Mouse (Mus musculus): ENCODE data around the gene Arap1. TPM values are rescaled to one million over a fixed set of nuclear protein-coding genes. Genes with fewer than 3 reads are reported as not detected.

The Arap1 gene
- polyA plus RNA-seq, 1 experiment: 148 TPM

GRCm38 (mm10) chr7:101450422-101451401 lies 102.8 kb downstream of the Arap1 start:
- TF ChIP-seq FLI1 (IDR thresholded peaks at IDR 0.05; ENCODE audit: low read length) (no peak), GATA1 (IDR thresholded peaks at IDR 0.05; ENCODE audit: borderline replicate concordance, low read length) (no peak)
- Histone ChIP-seq H3K4me3 (replicated peaks) (peak overlapping the region; percentile 92), H3K27me3 (replicated peaks) (peaks cover 92% of the 10 kb centered on the region), H3K36me3 (replicated peaks; ENCODE audit: low read length) (no peaks in the 10 kb centered on the region), H3K9me3 (no peaks in the 10 kb centered on the region), H3K4me1 (peaks cover 48% of the 10 kb centered on the region)

GRCm38 (mm10) chr7:101452669-101453068 lies 104.8 kb downstream of the Arap1 start:
- no peak for TF ChIP-seq FLI1 (IDR thresholded peaks at IDR 0.05; ENCODE audit: low read length)
- TF ChIP-seq GATA1 (IDR thresholded peaks at IDR 0.05; ENCODE audit: borderline replicate concordance, low read length): no peak
- no peaks in the 10 kb centered on the region for H3K36me3 ChIP-seq (replicated peaks; ENCODE audit: low read length)
- no peaks in the 10 kb centered on the region for H3K9me3 ChIP-seq
- peak overlapping the region; percentile 64 for H3K4me3 ChIP-seq (replicated peaks)
- peaks cover 91% of the 10 kb centered on the region for H3K27me3 ChIP-seq (replicated peaks)
- peaks cover 68% of the 10 kb centered on the region for H3K4me1 ChIP-seq

GRCm38 (mm10) chr7:101453296-101453695 lies 105.4 kb downstream of the Arap1 start:
- H3K4me1 ChIP-seq: peaks cover 74% of the 10 kb centered on the region
- H3K27me3 ChIP-seq (replicated peaks): peaks cover 91% of the 10 kb centered on the region
- TF ChIP-seq GATA1 (IDR thresholded peaks at IDR 0.05; ENCODE audit: borderline replicate concordance, low read length) (no peak), FLI1 (IDR thresholded peaks at IDR 0.05; ENCODE audit: low read length) (no peak)
- H3K9me3 ChIP-seq: no peaks in the 10 kb centered on the region
- H3K4me3 ChIP-seq (replicated peaks): no peak overlapping the region
- H3K36me3 ChIP-seq (replicated peaks; ENCODE audit: low read length): no peaks in the 10 kb centered on the region

- Histone ChIP-seq H3K36me3 (replicated peaks; ENCODE audit: low read length) (no peaks in the 10 kb centered on the region), H3K9me3 (no peaks in the 10 kb centered on the region), H3K4me1 (peaks cover 74% of the 10 kb centered on the region), H3K4me3 (replicated peaks) (no peak overlapping the region), H3K27me3 (replicated peaks) (peaks cover 91% of the 10 kb centered on the region)
- no peak for TF ChIP-seq FLI1 (IDR thresholded peaks at IDR 0.05; ENCODE audit: low read length)
- TF ChIP-seq GATA1 (IDR thresholded peaks at IDR 0.05; ENCODE audit: borderline replicate concordance, low read length): no peak
These were observed 105.9 kb downstream of the Arap1 start for GRCm38 (mm10) chr7:101453725-101454124.

GRCm38 (mm10) chr7:101454479-101454878 lies 106.6 kb downstream of the Arap1 start:
- TF ChIP-seq GATA1 (IDR thresholded peaks at IDR 0.05; ENCODE audit: borderline replicate concordance, low read length) (no peak), FLI1 (IDR thresholded peaks at IDR 0.05; ENCODE audit: low read length) (no peak)
- H3K9me3 ChIP-seq: no peaks in the 10 kb centered on the region
- H3K27me3 ChIP-seq (replicated peaks): peaks cover 97% of the 10 kb centered on the region
- no peaks in the 10 kb centered on the region for H3K36me3 ChIP-seq (replicated peaks; ENCODE audit: low read length)
- no peak overlapping the region for H3K4me3 ChIP-seq (replicated peaks)
- peaks cover 80% of the 10 kb centered on the region for H3K4me1 ChIP-seq

GRCm38 (mm10) chr7:101455141-101455540 lies 107.3 kb downstream of the Arap1 start:
- Histone ChIP-seq H3K36me3 (replicated peaks; ENCODE audit: low read length) (no peaks in the 10 kb centered on the region), H3K4me3 (replicated peaks) (no peak overlapping the region), H3K4me1 (peaks cover 86% of the 10 kb centered on the region), H3K9me3 (no peaks in the 10 kb centered on the region), H3K27me3 (replicated peaks) (peaks cover 97% of the 10 kb centered on the region)
- TF ChIP-seq GATA1 (IDR thresholded peaks at IDR 0.05; ENCODE audit: borderline replicate concordance, low read length) (no peak), FLI1 (IDR thresholded peaks at IDR 0.05; ENCODE audit: low read length) (no peak)

- peaks cover 75% of the 10 kb centered on the region for H3K4me1 ChIP-seq
- H3K36me3 ChIP-seq (replicated peaks; ENCODE audit: low read length): no peaks in the 10 kb centered on the region
- H3K9me3 ChIP-seq: no peaks in the 10 kb centered on the region
- no peak for TF ChIP-seq GATA1 (IDR thresholded peaks at IDR 0.05; ENCODE audit: borderline replicate concordance, low read length)
- no peak for TF ChIP-seq FLI1 (IDR thresholded peaks at IDR 0.05; ENCODE audit: low read length)
- peak overlapping the region; percentile 26 for H3K4me3 ChIP-seq (replicated peaks)
- H3K27me3 ChIP-seq (replicated peaks): peaks cover 94% of the 10 kb centered on the region
These were observed 108.5 kb downstream of the Arap1 start for GRCm38 (mm10) chr7:101456318-101456717.

GRCm38 (mm10) chr7:101456789-101457188 lies 108.9 kb downstream of the Arap1 start:
- H3K4me1 ChIP-seq: peaks cover 70% of the 10 kb centered on the region
- no peaks in the 10 kb centered on the region for H3K36me3 ChIP-seq (replicated peaks; ENCODE audit: low read length)
- peaks cover 94% of the 10 kb centered on the region for H3K27me3 ChIP-seq (replicated peaks)
- peak overlapping the region; percentile 2 for H3K4me3 ChIP-seq (replicated peaks)
- TF ChIP-seq GATA1 (IDR thresholded peaks at IDR 0.05; ENCODE audit: borderline replicate concordance, low read length): no peak
- TF ChIP-seq FLI1 (IDR thresholded peaks at IDR 0.05; ENCODE audit: low read length): no peak
- H3K9me3 ChIP-seq: no peaks in the 10 kb centered on the region

- Histone ChIP-seq H3K27me3 (replicated peaks) (peaks cover 94% of the 10 kb centered on the region), H3K4me3 (replicated peaks) (no peak overlapping the region), H3K9me3 (no peaks in the 10 kb centered on the region), H3K36me3 (replicated peaks; ENCODE audit: low read length) (no peaks in the 10 kb centered on the region), H3K4me1 (peaks cover 70% of the 10 kb centered on the region)
- TF ChIP-seq FLI1 (IDR thresholded peaks at IDR 0.05; ENCODE audit: low read length): no peak
- no peak for TF ChIP-seq GATA1 (IDR thresholded peaks at IDR 0.05; ENCODE audit: borderline replicate concordance, low read length)
These were observed 109.4 kb downstream of the Arap1 start for GRCm38 (mm10) chr7:101457283-101457682.

GRCm38 (mm10) chr7:101457801-101458200 lies 109.9 kb downstream of the Arap1 start:
- peaks cover 94% of the 10 kb centered on the region for H3K27me3 ChIP-seq (replicated peaks)
- TF ChIP-seq FLI1 (IDR thresholded peaks at IDR 0.05; ENCODE audit: low read length): no peak
- TF ChIP-seq GATA1 (IDR thresholded peaks at IDR 0.05; ENCODE audit: borderline replicate concordance, low read length): no peak
- peaks cover 71% of the 10 kb centered on the region for H3K4me1 ChIP-seq
- peak overlapping the region; percentile 4 for H3K4me3 ChIP-seq (replicated peaks)
- no peaks in the 10 kb centered on the region for H3K36me3 ChIP-seq (replicated peaks; ENCODE audit: low read length)
- H3K9me3 ChIP-seq: no peaks in the 10 kb centered on the region

All from megakaryocyte, embryonic 14.5 days (primary cell).